Mouse (Mus musculus) MN1 (cell line): ENCODE data around the gene Otub1.

Experiments used
- DNase-seq: peaks from one replicate; pipeline ENCODE4 v3.0.0-alpha.2; 2016; ENCODE audit warnings: low spot score

The Otub1 gene

DNA sequence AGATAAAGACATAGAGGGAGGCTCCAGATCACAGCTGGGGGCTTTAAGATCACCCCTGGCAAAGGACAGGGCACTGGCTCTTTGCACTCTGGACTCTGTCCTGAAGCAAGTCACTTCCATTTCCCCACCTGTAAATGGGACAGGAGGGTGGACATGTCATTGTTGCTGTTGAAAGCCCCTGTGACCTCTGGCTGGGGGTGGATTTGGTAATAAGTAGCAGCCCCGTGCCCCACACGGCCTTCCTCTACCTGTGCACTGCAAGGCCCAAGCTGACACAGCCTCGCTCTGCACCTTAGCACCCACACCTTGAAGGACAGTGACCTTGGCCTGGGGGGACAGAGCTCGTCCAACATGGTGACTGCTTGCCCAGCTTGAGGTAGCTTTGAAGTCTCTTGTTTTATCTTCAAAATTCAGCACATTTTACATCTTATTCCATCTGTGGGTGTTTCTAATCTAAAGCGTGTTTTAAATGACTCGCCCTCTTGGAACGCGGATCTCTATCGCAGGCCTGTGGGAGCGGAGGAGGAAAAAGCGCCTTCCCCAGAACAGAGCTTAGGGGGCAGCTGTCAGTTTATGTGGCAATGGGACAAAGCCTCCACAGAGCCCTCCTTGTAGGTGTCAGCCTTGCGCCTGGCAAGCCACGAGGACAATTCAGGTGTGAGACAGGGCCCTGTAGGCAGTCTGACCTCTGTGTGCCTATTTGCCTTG is 28.2 kb downstream of the Otub1 start:
- DNase-seq, result no peak

DNA sequence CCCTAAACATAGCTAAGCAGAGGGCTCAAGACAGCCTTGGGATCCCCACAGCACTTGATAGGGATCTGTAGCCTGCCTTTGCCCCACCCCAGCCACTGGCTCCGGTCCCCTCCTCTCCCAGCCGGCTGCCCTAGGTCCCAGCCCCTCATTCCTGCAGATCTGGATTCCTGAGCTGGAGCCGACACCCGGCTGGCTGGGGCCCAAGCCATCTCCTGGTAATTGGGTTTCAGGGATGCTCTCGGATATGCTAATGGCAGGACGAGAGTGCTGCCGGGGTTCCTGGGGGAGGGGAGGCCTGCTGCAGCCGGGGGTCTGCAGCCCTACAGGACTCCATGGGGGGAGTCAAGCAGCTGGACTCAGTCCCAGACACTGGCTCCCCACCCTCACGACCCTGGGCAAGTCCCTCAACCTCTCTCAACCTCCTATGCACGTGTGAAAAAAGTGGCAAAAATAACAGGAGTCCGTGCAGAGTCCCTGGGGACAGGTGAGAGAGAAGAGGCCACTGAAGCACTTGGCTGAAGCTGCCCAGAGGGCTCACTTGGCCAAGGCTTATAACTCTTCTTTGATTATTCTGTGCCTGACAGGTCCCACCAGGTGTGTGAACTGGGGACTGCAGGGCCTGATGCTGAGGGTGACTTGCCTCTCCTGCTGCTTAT is 29.9 kb downstream of the Otub1 start:
- peak; percentile 65 for DNase-seq

- DNase-seq, result peak; percentile 75
These were observed 33.9 kb downstream of the Otub1 start for GRCm38 (mm10) chr19:7172051-7172866.

GRCm38 (mm10) chr19:7171447-7171846 is 34.7 kb downstream of the Otub1 start:
- peak; percentile 46 for DNase-seq

DNA sequence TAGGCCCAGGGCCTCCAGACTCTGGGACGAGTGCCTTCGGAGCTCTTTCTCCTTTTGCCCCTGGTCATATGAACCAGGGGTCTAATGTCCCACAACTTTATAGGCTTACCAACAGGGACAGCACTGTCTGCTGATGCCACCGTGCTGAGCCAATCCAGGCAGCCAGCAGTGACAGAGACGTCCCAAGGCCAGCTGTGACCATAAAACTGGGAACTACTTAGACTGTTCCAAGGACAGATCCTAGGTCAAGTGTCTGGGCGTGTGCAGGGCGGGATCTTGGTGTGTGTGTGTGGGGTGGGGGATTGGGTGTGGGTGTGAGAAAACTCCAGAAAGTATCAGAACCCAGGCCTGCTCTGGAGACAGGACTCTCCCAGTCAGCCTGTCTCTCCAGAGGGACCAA is 35.2 kb downstream of the Otub1 start:
- no peak for DNase-seq

GRCm38 (mm10) chr19:7168423-7168822 is 37.7 kb downstream of the Otub1 start:
- no peak for DNase-seq

DNA sequence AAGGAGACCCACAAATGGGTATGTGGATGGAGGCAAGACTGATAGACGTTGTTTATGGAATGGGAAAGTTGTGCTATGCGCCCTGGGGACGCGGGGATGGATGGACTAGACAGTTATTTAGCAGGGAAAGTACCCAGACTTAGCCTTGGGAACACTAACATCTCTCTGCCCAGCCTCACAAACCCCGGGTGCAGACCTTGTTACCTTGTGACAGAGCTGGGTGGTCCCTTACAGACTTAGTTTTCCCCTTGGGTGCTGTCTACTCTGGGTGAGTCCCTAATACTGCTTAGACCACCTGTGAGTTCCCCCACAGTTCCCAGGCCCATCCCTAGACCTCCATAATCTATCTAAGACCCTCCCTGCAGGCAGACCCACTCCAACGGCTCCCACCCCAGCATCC is 39.3 kb downstream of the Otub1 start:
- no peak for DNase-seq

GRCm38 (mm10) chr19:7166200-7166711 is 39.9 kb downstream of the Otub1 start:
- DNase-seq, result no peak

DNA sequence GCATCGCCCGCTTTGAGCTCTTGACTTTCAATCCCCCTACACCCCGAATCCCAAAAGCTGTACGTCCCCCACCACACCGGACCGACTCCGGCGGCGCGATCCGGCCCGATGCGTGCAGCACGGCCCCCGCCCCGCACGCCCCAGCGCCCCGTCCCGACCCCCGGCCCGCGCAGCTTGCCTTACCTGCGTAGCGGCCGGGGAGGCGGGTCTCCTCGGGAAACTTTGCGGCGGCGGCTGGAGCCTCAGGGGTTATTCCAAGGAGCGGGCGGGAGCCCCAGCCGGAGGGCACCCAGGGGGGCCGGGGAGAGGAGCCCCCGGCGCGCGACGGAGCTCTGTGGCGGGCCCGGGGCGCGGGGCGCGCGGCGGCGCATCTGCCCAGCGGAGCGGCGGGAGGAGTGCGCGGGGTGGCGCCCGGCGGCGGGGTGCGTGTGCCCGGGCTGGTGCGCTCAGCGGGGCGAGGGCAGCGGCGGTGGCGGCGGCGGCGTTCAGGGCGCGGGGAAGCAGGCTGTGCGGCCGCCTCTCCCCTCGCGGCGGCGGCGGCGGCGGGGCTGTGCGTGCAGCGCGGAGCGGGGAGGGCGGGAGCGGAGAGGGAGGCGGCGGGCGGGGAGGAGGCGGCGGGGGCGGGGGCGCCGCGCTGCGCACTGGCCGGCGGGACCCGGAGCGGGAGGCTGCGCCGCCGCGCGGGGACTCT is 40.5 kb downstream of the Otub1 start:
- no peak for DNase-seq

DNA sequence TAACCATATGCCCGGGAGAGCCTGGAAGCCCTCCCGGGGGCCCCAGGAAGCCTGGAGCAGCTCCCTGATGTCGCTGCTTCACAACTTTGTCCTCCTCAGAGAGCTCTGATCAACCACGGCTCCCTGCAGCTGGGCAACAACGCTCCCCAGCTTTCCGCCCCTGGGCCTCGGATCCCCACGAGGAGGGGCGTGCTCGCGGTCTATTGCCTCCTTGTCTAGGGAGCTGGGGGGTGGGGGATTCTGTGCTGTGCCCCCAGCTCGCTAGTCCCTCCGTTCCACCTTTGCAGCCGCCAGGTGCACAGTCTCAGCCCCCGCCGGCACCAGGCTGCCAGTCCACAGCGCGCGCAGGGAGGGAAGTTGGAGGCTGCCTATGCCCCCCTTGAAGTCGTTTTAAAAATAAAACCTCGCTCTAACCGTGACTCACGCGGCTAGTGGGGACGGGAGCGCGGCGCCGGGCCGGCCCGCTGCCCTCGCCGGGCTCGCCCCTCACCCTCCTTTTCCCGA is 41.2 kb downstream of the Otub1 start:
- no peak for DNase-seq

DNA sequence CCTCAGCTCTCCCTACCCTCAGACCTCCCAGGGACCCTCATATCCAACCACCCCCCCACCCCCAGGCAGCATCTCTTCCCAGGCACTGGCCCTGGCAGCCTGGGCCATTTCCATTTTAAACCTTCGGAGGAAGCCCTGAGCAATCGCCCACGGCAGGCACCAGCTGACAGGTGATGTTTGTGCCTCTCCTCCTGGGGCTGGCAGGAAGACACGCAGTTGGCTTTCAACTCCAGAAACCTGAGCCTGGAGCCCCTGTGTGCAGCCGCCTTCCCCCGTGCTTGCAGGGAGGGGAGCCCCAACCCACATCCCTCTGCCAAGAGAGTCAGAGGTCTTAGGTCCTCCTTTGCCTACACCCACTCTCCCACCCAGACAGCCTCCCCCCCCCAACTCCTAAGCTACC is 41.9 kb downstream of the Otub1 start:
- no peak for DNase-seq

GRCm38 (mm10) chr19:7161064-7161463 is 45.1 kb downstream of the Otub1 start:
- no peak for DNase-seq

- DNase-seq, result peak; percentile 58
These were observed 45.8 kb downstream of the Otub1 start for GRCm38 (mm10) chr19:7160151-7160906.

DNA sequence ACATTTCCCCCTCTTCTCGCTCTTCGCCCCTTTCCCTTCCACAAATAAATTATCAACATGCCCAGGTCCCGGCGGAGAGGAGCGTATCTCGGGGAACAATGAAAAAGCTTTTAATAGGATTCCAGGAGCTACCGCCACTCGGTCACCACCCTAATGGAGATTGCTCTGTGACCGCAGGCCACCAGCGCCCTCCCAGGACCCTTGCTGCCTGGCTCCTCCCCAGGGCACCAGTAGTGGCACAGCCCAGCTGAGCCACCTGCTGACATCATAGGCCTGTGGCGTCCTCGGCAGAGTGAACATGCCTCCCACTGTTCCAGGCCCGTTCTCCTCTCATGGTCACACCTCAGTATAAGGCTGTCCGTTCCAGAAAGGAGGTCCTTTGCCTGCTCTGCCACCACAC is 48.4 kb downstream of the Otub1 start:
- DNase-seq, result peak; percentile 63

GRCm38 (mm10) chr19:7155196-7155595 is 50.9 kb downstream of the Otub1 start:
- DNase-seq, result no peak

DNA sequence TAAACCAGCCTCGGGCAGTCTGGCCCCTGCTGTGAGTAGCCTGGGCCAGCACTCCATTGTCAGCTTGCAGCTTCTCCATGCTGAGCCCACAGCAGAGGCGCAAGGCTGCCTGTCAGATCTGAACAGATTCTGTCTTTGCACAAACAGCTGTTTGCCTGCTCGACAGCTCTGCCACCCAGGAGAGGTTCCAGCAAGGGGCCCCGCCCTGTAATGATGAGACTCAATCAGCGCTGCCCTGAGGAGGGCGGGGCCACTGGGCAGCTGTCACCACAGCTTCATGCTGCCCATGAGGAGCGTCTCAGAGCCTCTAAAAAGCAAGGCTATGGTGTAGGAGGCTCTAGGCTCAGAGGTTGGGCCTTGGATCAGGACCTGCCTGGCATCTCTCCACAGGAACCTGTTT is 52.9 kb downstream of the Otub1 start:
- peak; percentile 83 for DNase-seq

DNA sequence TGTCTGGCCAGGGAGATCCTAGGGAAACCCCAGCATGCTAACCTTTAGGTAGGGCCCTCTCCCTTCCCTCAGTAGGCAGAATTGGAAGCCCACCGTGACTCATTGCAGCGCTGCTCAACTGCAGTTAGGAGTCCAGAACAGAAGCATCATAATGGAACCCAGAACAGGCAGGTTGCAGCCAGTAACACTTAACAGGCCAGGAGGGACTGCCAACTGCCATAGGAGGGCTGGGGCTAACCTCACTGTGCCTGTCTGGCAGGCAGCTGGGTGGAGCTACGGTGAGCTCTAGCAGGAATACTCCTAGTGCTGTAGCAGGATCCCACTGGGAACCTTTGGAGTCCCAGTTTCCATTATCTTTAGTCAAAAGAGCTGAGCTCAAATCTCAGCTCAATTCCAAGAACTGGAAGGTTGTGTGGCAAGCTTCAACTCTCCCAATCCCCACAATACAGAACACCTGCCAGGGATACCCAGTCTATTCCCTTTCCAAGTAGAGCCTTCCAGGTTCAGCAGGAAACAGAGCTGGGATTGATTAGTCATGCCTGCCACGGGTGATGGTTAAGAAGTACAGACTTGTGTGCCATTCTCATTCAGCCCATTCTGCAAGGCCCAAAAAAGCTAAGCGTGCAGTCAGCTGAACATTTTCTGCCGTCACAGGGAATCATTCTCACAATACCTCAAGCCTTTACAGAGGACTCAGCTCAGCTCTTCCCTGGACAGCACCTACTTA is 54.0 kb downstream of the Otub1 start:
- DNase-seq, result peak; percentile 59

- no peak for DNase-seq
These were observed 54.7 kb downstream of the Otub1 start for GRCm38 (mm10) chr19:7151300-7151926.

DNA sequence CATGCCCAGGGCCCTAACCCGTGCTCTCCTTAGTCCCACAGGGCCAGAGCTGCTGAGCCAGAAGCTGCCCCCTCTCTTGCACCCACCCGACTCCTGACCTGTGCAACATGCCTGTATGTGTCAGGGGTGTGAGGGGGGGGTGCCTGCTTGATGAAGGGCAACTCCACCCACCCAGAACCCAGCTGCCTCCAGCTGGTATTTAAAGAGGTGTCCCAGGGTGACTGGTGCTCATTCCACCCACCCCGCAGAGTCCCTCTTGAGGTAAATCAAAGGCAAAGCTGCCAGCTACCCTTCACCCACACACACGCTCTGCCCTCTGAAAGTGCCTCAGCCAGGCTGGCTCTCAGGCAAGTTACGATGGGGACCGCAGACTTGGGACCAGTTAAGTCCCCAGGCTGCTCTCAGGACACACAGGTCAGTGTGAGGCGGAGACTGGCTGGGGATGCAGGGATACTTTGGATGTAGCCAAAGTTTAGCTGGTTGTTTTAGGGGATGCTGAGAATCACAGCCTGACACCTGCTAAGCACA is 56.9 kb downstream of the Otub1 start:
- no peak for DNase-seq
